Mouse (Mus musculus) intestine, postnatal 0 days (tissue): ENCODE results near the gene Polr2c. TPM values are rescaled to one million over a fixed set of nuclear protein-coding genes. Genes with fewer than 3 reads are reported as not detected.

ENCODE experiments used
- ATAC-seq: fragments of 200-750 bp; cut with Nextera tagmentation; 2 replicates; pipeline ENCODE4 v1.8.0; 2017; ENCODE audit warnings: mild to moderate bottlenecking, moderate TSS enrichment, moderate library complexity
- H3K27ac ChIP-seq: fragments of 300-500 bp; sonication (generic); 2 replicates; pipeline ENCODE4 v1.5.1; 2014; ENCODE audit warnings: mild to moderate bottlenecking, low read depth, low read length, moderate library complexity
- H3K27me3 ChIP-seq: fragments of 300-500 bp; sonication (generic); replicated peaks from 2 replicates; pipeline ENCODE4 v1.6.1; 2014; ENCODE audit warnings: low read length, mixed read lengths; ENCODE audit not compliant: control insufficient read depth, insufficient read depth
- H3K36me3 ChIP-seq: fragments of 300-500 bp; sonication (generic); 2 replicates; pipeline ENCODE4 v1.6.1; 2014; ENCODE audit warnings: mild to moderate bottlenecking, moderate library complexity; ENCODE audit not compliant: control insufficient read depth, insufficient read depth
- H3K4me1 ChIP-seq: fragments of 300-500 bp; sonication (generic); replicated peaks from 2 replicates; pipeline ENCODE4 v1.6.1; 2014; ENCODE audit warnings: antibody characterized with exemption, low read length, mixed read lengths; ENCODE audit not compliant: control insufficient read depth, insufficient read depth
- H3K4me2 ChIP-seq: fragments of 300-500 bp; sonication (generic); replicated peaks from 2 replicates; pipeline ENCODE4 v1.6.1; 2014; ENCODE audit warnings: low read depth, mild to moderate bottlenecking, moderate library complexity
- H3K4me3 ChIP-seq: fragments of 300-500 bp; sonication (generic); 2 replicates; pipeline ENCODE4 v1.5.1; 2014; ENCODE audit warnings: low read depth, low read length
- H3K9ac ChIP-seq: fragments of 300-500 bp; sonication (generic); 2 replicates; pipeline ENCODE4 v1.6.1; 2014; ENCODE audit warnings: mild to moderate bottlenecking, low read depth, low read length
- H3K9me3 ChIP-seq: fragments of 300-500 bp; sonication (generic); 2 replicates; pipeline ENCODE4 v1.6.1; 2016; ENCODE audit warnings: mixed run types; ENCODE audit not compliant: control insufficient read depth
- CTCF ChIP-seq: sonication (generic); IDR thresholded peaks from 2 replicates; pipeline ENCODE4 v1.5.1; 2016; ENCODE audit warnings: low read depth, mild to moderate bottlenecking, control low read depth, antibody characterized with exemption, moderate library complexity
- WGBS: fragments of 180-500 bp; shearing (Covaris S2); extraction: QIAGEN DNeasy Blood & Tissue Kit; methylation state at CpG from one replicate; pipeline ENCODE4 v1.1.7; 2014; 5-methylcytosine and 5-hydroxymethylcytosine counted together
- polyA plus RNA-seq: library from polyadenylated mRNA; unstranded; fragments of >200 nt; fragmentation: Nextera tagmentation; extraction: Ambion mirVana; gene quantifications from 2 replicates; pipeline ENCODE4 v1.2.1, GENCODE M21; 2015

Polr2c gene
- polyA plus RNA-seq, 1 experiment from 2014 or later: 70.4 TPM

- Histone ChIP-seq H3K9ac (no peak overlapping the region), H3K36me3 (no peaks in the 10 kb centered on the region)
These were observed 44.6 kb upstream of the Polr2c start for GRCm38 (mm10) chr8:94812645-94813098.

GRCm38 (mm10) chr8:94814556-94814955 is 42.7 kb upstream of the Polr2c start:
- H3K4me3 ChIP-seq: no peak overlapping the region
- no peak for ATAC-seq
- H3K36me3 ChIP-seq: no peaks in the 10 kb centered on the region
- 0% methylated on average over 1 of the region's 1 CpGs for WGBS
- TF ChIP-seq CTCF: peak; percentile 73
- no peaks in the 10 kb centered on the region for H3K27me3 ChIP-seq
- H3K9ac ChIP-seq: no peak overlapping the region
- no peak overlapping the region for H3K4me2 ChIP-seq
- H3K4me1 ChIP-seq: no peaks in the 10 kb centered on the region
- H3K27ac ChIP-seq: no peak overlapping the region
- no peaks in the 10 kb centered on the region for H3K9me3 ChIP-seq

More at GRCm38 (mm10) chr8:94812645-94813098, 44.6 kb upstream of the Polr2c start:
- WGBS: 32% methylated on average over 6 of the region's 6 CpGs
- Histone ChIP-seq H3K27ac (no peak overlapping the region), H3K4me3 (no peak overlapping the region), H3K4me1 (no peaks in the 10 kb centered on the region), H3K4me2 (no peak overlapping the region), H3K27me3 (no peaks in the 10 kb centered on the region), H3K9me3 (no peaks in the 10 kb centered on the region)
- peak; percentile 77 for TF ChIP-seq CTCF
- peak; percentile 28; the same call in 1 of the 2 replicates for ATAC-seq

GRCm38 (mm10) chr8:94817933-94818332 is 39.3 kb upstream of the Polr2c start:
- Histone ChIP-seq H3K27ac (no peak overlapping the region), H3K9me3 (no peaks in the 10 kb centered on the region), H3K27me3 (no peaks in the 10 kb centered on the region), H3K4me2 (no peak overlapping the region), H3K36me3 (peaks cover 29% of the 10 kb centered on the region), H3K9ac (no peak overlapping the region), H3K4me3 (no peak overlapping the region), H3K4me1 (no peaks in the 10 kb centered on the region)
- no peak for ATAC-seq
- no peak for TF ChIP-seq CTCF
- 89% methylated on average over 11 of the region's 11 CpGs for WGBS

GRCm38 (mm10) chr8:94819671-94820179 is 37.5 kb upstream of the Polr2c start:
- no peaks in the 10 kb centered on the region for H3K27me3 ChIP-seq
- no peak overlapping the region for H3K4me2 ChIP-seq
- H3K27ac ChIP-seq: no peak overlapping the region
- no peak overlapping the region for H3K4me3 ChIP-seq
- no peaks in the 10 kb centered on the region for H3K9me3 ChIP-seq
- no peaks in the 10 kb centered on the region for H3K4me1 ChIP-seq
- TF ChIP-seq CTCF: no peak
- no peak for ATAC-seq
- 70% methylated on average over 6 of the region's 6 CpGs for WGBS
- H3K9ac ChIP-seq: no peak overlapping the region
- peaks cover 45% of the 10 kb centered on the region for H3K36me3 ChIP-seq

- no peak for ATAC-seq
- H3K27ac ChIP-seq: no peak overlapping the region
- no peak overlapping the region for H3K4me2 ChIP-seq
- H3K4me1 ChIP-seq: no peaks in the 10 kb centered on the region
- peaks cover 52% of the 10 kb centered on the region for H3K36me3 ChIP-seq
- WGBS: 87% methylated on average over 7 of the region's 7 CpGs
- H3K27me3 ChIP-seq: no peaks in the 10 kb centered on the region
- TF ChIP-seq CTCF: no peak
- H3K4me3 ChIP-seq: no peak overlapping the region
- no peak overlapping the region for H3K9ac ChIP-seq
- no peaks in the 10 kb centered on the region for H3K9me3 ChIP-seq
These were observed 36.7 kb upstream of the Polr2c start for GRCm38 (mm10) chr8:94820553-94820952.

DNA sequence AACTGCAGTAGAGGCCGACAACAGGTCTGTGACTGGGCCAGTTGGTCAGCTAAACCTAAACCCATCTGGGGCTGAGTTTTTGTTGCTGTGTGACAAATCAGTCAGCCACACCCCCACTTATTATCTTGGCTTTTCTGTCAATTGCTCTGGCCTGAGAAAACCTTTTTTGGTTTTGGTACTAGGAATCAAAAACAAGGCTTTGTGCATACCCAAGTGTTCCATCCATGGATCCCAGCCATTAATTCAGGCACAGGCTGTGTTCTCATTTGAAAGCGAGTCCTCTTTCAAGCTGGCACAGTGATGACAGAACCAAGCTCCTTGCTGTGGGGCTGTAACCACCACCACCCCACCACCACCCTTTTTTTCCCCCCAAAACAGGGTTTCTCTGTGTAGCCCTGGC is 35.9 kb upstream of the Polr2c start:
- H3K36me3 ChIP-seq: peaks cover 56% of the 10 kb centered on the region
- no peak overlapping the region for H3K4me2 ChIP-seq
- no peak overlapping the region for H3K9ac ChIP-seq
- no peak overlapping the region for H3K27ac ChIP-seq
- no peaks in the 10 kb centered on the region for H3K9me3 ChIP-seq
- no peaks in the 10 kb centered on the region for H3K4me1 ChIP-seq
- TF ChIP-seq CTCF: no peak
- no peak for ATAC-seq
- no peak overlapping the region for H3K4me3 ChIP-seq
- no peaks in the 10 kb centered on the region for H3K27me3 ChIP-seq
- WGBS: 100% methylated on average over 2 of the region's 2 CpGs
